Mouse (Mus musculus) embryo, embryonic 10.5 days (tissue): ENCODE measurements around the gene Ptprd.
A peak's percentile ranks its signal among the peaks of the same experiment; 100 is the strongest.
"Not testable (repeated sequence)": the region's sequence is repeated elsewhere in the genome, so short reads cannot be mapped to it uniquely, and the experiment has no call there.

ENCODE experiments used
- DNase-seq: peaks from one replicate; pipeline ENCODE4 v3.0.0-alpha.2; 2015; ENCODE audit warnings: low spot score

Gene Ptprd

DNA sequence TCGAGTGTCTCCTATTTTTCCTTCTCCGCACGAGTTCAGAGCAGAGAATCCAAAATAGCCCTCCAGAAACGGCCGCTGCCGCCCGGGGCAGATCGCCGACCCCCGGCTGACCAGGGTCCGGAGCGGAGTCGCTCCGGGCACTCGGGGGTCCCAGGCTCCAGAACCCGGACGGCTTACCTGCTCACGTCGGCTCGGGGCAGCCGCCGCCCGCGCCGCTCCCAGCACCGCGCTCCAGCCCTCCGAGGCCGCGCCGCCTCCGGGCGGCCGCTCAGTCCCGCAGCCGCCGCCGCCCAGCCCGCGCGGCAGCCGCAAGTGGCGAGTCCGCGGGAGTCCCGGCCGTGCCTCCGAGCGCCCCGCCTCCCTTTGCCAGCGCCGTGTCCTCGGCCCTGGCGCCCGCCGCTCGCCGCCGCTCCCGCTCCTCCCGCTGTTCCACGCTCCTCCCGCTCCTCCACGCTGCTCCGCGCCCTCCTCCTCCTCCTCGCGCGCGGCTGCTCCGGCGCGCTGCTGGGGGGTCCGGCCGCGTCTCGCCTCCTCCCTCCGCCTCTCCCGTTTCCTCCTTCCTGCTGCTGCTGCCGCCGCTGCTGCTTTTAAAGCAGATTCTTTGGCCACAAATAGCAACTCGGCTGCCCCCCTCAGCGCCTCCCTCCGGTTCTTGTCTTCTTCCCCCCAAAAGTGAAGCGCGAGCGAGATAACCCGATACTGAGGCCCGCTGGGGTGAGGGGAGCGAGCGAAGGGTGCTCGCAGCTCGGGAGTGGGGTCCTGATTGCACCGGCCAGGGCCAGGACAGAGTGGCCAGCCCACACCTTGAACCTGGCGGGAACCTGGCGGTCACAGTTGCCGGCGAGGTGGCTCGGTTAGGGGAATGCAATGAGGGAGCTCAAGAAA is 1762.1 kb downstream of the Ptprd start:
- peak; percentile 76 for DNase-seq

DNA sequence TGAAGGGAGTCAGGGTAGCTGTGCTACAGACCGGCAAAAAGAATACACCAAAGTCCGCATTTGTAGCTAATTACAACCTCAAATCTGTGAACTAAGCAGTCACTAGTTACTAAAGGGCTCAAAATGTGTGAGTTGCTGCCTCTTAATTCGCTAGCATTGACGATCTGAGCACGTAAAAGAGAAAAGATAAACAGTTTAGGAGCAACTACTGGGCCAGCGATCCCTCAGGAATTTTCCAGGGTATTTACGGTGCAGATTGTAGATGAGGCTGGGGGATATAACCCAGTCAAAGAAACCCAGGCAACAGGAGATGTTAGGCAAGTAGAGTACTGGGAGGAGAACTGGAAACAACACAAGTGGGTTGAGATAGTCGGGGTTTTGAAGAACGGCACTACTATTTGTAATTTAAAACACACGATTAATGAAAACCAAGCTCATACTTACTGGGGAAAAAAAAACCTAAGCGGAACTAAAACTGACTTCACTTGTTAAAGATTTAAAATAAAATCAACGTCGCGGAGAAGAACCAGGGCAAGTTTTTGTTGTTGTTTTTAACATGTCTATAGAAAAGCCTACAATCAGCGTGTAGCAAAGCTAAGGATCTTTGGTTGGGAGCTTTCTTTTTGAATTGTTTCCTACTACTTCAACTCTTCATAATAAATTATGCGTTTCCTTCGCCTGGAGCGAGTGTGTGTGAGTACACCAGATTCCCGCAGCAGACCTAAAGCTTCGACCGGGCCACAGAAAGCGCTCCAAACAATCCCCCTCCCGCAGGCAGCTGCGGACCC is 1762.9 kb downstream of the Ptprd start:
- DNase-seq = peak; percentile 62

DNA sequence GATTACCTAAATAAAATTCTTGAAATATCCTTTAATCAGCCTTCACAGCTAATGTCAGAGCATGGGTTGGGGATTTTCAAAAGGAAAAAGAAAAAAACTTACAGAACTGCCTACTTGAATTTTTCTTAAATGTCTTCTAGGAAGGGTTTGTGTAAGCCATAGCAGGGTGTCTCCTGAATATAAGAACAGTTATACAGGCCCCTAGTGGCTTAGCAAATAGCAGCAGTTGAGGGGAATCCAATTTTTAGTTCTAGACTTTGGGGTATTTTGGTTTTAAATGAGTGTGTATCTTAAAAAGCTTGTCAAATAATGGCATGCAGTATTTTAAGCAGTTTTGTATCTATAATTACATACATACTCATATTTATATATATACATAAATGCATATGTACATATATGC is 1764.4 kb downstream of the Ptprd start:
- DNase-seq = peak; percentile 67

DNA sequence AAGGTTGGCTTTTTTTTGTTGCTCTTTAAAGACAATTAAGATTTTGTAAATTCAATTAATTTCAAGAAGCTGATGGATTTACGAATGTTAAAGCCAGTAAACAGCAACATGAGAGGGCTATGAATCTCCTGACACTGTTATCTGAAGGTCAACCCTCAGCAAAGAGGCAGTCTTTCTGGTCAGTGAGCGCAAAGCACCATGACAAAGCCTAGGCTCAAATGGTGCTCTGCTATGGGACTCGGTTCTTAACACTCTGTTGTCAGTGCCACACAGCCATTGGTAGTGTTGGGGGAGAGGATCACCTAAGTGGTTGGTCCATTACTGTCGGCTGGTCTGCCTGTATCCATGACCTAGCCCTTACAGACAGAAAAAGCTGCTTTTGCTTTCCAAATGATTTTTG is 1767.0 kb downstream of the Ptprd start:
- peak; percentile 30 for DNase-seq

DNA sequence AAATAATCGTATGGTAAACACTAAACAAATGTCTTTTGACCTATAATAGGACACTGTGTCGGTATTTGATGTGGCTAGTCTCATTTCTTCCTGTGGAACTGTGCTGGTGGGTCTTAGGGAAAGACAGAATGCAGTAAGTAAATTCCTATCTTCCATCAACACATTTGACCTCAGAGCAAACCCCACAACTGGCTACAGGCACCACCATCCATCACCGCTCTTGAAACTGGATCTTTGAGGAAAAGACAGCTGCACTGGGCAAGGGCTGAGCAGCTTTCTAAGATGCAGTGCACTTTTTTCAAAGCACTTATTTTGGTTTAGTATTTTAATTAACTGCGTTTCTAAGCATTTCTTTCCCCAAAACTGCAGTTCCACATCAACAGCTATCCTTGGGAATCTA is 1768.2 kb downstream of the Ptprd start:
- DNase-seq = peak; percentile 65

DNA sequence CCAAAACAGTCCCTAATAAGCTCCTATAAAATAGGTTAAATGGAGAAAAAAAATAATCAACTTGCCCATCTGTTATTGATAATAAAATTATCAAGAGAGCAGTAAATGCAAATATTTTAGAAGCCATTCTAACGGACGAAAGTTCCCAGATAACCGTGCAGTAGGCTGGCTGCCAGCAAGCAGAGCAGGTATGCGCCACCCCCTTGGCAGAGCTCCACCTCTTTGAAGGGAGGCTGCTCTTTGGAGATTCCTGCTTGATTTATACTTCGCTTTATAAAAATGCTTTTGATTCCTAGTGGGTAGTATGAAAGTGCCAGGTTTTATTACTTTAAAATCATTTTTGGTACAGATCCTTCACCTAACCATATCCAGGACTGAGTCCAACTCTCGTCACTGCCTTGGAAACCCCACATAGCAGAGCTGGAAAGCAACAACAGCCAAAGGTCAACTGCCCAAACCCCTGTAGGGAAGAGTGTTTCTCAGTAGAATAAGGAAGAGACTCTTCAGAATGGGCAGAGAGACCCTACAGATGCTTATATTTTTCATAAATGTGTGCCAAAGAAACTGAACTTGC is 1770.9 kb downstream of the Ptprd start:
- peak; percentile 30 for DNase-seq

DNA sequence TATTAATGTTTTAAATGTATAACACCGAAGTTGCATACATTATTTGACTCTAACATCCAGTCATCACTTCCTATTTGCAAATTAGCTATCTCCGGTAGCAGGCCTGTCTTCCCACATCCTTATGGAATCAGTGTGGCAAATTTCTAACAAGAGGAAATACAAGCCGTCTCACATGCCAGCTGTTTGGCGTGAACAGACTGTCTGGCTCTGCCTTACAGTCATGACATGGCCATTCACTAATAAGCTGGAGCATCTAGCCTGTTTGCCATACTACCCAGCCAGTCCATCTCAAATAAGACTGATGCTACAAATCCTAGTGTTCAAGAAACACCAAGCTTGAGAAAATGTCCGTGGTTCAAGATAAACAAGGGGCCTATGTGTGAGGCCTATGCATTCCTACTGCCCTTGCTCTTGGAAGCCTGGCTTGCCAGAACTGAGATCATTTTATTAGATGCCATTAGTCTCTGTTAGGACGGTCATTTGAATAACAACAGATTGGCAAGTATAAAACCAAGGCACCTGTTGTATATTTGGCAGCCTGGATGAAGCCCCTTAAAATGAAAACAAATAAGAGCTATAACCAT is 1773.2 kb downstream of the Ptprd start:
- DNase-seq = no peak

DNA sequence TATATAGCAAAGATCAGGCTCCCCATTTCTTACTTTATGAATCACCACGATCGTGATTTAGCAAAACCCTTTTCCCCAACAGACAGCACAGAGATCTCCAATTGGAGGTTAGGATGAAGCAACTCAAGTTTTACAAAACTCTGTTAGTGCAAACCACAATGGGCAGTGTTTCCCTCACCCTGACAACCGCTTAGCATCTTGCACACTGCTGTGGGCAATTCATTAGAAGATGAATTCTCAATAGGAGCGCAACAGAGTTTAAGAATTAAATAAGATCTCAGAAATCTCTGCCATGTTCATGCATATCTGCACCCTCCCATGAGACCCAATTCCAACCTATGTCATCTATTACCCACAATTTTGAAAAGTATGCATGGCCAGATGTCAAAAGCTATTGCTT is 1773.7 kb downstream of the Ptprd start:
- no peak for DNase-seq

DNA sequence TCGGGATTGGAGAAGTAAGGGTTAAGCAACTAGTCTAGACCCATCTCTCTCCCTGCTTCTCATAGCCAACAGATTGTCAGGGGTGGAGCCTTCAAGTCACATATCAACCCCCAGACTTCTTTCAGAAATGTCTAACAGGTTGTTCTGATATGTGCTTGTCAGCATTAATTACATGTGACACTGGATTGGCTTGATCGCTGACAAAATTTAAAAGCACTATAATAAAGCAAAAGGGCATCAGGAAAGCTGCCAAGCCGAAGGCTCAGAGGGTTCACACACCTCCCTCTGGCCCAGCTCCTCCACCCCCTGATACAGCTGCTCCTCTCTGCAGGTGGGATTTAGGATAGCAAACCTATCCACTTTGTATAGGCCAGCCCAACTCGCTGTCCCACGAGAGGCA is 1775.8 kb downstream of the Ptprd start:
- no peak for DNase-seq

DNA sequence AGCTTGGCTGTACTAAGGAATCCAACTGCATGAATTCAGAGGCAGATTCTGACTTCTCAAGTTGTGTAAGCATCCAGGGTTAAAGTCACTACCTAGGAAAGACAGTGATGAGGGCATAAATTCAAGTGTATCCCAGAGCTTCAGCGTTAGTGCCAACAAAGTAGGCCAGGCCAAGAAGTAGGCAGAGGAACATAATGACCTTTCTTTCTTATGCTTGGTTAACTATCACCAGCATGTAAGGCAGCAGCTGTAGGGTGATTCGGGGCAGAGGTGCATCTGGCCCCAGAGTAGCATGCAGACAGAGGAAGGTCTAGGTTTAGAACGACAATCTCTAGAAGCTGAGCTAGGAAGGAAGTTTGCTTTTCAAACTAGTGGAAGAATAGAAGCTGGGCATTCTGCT is 1782.0 kb downstream of the Ptprd start:
- DNase-seq = no peak

DNA sequence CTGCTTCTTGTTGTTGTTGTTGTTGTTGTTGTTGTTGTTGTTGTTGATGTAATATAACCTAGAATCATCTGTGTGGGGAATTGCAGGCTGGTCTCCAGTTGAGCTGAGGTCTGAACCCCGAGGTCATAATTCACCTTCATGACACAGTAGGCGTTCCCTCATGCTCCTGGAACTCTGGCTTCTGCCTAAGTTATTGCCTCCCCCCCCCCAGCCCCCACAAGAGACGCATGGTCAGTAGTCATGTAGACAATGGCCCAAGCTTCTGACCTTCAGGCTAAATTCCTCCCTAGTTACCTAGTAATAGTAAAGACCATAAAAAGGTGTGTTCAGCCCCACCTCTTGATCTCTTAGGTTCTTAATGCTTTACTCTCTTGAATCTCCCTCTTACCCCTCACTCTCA is 1784.7 kb downstream of the Ptprd start:
- not testable (repeated sequence) for DNase-seq

DNA sequence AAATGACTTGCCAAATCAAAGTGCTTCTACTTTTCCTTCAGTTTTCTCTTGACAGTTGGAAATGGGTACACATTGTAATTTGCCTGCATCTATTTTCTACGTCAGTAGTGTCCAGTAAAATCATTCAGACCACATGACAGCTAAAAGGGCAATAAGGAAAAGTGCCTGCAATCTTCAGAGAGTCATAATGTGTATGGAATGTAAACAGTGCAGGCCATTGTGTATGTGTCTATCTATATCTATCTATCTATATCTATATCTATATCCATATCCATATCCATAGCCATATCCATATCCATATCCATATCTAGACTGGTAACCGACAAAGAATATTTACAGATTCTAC is 1786.6 kb downstream of the Ptprd start:
- DNase-seq = no peak

DNA sequence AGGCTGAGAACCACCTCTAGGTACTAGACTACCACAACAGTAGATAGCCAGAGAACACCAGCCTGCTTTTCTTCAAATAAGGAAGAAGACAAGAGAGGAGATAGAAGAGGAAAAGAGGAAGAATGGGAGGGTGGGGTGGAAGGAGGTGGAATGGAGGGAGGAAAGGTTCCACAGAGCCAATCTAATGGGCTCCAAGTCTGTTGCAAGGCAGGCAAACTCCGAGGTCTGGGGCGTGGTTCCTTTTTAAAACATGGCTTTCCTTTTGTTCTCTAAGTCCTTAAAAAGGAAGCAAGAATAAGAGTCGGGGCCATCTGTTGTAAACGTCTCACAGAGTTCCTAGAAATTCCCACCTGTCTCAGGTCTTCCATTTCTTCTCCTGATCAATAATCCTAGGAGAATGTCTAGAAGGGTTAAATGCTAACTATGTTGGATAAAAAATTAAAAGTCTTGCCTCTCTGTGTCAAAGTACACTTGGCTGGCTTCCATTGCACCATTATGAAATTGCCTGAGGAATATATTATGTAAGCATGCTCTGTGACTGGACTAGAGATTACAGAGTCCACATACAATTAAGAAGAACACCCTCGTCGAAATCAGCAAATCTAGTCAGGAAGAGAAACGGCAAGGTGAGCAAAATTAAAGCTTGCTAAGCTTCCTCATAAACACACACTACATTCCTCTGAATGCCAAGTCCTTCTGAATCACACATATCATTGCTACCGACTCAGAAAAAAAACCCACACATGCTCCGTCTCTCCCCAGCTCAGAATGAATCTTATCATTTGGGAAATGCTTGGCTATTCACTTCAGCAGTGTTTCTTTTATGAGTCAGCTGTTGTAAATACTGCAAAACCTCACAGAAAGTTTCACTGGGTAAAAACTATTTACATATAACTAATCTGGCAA is 1787.2 kb downstream of the Ptprd start:
- DNase-seq = no peak

DNA sequence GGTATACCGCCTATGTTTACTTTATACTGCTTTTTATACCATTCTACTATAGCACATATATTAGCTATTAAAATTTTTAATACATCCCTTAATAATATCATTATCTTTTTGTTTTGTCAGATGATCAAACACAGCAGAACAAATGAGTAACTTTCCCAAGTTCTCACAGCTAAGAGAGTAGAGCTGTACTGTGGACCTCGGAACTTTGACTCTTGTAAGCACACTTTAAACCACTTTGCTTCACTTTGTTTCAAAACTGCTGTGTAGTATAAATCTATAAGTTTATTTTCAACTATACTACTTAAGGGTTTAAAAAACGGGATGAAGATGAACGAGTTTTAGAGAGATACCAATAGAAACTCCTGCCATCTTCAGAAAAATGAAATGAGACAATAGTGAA is 1789.6 kb downstream of the Ptprd start:
- no peak for DNase-seq

DNA sequence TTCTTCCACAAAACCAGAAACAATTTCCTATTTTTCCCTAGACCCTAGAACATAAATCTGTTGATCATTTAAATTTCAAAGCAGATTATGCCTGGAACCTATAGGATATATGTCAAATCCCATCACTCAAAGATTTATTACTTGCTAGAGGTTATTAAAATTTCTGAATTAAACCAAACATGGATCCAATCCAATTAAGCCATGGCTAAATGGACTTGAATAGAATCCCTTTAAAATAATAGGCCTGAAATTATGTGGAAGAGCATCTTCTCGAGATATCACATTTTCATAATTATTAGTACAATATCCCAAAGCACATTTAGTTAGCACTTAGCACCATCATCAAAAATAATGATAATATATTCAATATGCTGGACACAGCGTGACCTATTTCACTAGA is 1792.1 kb downstream of the Ptprd start:
- DNase-seq = no peak

DNA sequence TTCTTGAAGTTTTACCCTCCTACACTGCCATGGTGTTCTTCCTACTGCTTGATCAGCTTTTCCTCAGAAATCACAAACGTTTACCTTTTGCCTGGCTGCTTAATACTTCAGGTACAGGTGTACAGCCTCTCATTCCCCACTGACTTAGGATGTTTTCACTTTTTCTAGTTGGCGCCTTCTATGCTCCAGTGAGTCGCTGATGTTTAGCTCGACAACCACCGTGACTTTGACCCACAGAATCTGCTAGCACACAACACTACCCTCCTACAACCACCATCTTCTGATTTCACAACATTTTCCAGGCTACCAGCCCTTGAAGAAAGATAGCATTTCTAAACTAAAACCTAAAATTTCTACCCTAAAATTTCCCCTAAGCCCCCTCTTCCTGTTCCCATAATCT is 1794.1 kb downstream of the Ptprd start:
- no peak for DNase-seq

DNA sequence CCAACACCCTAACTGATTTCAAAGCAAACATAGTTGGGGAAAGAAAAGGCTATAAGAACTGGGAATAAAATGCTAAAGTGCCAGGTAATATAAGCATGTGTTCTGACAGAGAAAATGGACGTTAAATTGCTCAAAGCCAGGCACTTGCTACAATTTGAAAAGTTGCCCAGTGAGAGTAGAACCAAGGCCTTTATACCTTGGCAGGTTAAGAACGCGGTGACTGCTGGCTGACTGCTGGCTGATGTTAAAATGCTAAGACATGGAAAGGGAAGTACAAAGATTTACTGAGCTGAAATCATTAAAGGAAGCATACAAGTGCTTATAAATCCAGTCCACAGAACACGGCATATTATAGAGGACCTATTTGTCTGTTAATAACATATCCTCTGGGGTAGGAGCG is 1796.1 kb downstream of the Ptprd start:
- no peak for DNase-seq

DNA sequence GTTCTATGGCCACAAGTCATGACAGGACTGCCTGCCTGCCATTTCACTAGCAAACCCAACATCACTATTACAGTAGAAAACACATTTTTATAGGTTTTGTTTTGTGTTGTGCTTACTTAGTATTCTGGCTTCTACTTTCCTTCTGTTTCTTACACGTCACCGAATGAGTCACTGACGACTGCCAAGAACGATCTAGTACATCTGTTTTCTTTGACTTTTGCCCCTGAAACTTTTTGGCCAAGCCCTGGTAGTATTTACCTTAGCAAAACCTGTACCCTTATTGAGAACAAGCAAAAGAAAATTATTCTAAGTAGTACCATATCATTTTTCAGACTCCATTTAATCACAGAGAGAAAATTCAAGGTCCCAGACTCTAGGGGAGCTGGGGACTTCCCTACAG is 1797.2 kb downstream of the Ptprd start:
- no peak for DNase-seq

DNA sequence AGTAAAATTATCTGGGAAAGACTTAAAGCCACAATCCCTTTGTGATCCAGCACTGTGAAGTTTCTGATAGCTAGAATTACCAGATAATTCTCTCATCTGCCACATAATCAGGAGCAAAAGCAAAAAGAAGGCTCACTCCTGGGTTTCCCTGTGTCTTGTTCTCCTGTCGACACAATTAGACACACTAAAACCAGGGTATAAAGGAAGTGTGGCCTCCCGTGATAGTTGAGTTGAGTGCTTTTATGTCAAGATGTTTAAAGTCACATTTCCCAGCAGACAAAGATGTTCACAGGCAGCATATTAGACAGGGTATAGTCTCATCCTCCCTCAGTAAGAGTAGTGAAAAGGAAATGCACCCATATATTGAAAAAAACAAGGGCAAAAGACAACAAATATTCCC is 1801.7 kb downstream of the Ptprd start:
- DNase-seq = no peak

DNA sequence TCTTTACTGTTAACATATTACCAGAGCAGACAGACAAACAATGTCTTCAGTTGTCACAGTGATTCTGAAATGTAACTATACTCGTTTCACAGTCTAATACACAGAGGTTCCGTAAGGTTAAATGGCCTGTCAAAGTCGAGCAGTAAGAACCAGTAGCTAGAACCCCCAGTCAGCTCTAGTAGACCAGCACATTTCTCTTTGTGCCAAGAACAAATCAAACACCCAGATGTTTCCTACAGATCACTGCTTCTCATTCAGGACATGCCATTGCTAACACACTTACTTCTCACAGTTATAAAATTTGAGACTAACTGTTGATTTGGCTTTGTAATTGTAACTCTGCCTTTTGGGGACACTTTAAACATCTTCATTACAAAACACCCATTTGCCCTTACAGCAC is 1802.6 kb downstream of the Ptprd start:
- no peak for DNase-seq

DNA sequence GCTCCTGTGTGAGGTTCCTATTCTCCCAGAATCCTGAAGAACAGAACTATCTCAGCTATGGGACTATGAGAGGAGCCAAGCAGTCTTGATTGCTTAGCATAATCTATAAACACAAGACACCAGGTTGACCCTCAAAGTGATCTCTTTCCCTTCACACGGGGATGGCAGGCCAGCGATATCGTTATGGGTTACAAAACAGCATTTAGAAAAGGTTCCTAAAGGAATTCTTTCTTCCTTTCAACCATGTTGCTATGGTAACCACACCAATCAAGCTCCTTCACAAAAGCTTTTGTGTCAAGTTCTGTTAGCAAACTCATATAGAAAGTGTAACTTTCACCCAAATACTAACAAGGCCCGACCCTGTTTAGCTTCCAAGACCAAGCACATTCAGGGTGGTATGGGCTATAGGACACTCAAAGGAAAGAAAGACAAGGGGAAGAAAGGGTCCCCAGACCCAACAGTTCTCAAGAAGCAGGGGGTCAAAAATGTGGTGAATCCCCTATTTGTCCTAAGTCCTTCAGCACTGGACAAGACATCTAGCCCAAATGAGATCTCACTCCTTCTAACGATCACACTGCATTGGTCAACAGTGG is 1805.8 kb downstream of the Ptprd start:
- peak; percentile 67 for DNase-seq
